Mouse (Mus musculus): ENCODE measurements around the gene 4930564D02Rik. TPM values are rescaled to one million over a fixed set of nuclear protein-coding genes. Genes with fewer than 3 reads are reported as not detected.

4930564D02Rik gene
- not detected in 2 replicates for polyA plus RNA-seq (2014; fragmentation: Nextera tagmentation; extraction: Ambion mirVana)

DNA sequence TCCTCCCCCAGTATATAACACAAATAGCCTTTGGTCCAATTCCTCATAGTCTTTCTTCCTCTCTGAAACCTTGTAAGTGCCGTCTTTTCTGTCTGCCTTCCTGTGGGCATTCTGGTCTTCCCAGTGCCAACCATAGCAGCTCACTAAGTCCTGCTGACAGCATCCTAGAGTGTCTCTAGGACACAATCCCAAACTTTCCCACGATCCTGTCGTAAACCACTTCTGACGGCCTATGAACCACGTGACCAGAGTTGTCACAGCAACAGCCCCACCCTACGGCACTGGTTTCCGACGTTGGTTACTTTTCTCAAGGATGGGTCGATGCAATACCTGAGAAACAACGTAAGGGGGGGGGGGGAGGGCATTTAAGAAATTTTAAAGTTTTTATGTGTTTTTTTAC is at the start of gene 4930564D02Rik:
Gene 4930564D02Rik, plus strand, starts transcription at position 301 of the 400 bp plus-strand sequence.
- H3K9me3 ChIP-seq (ENCODE audit: control insufficient read depth, low read length): no peaks in the 10 kb centered on the region
- ATAC-seq (ENCODE audit: insufficient number of reproducible peaks, low FRiP score, low TSS enrichment, low read depth): no peak
- H3K36me3 ChIP-seq (ENCODE audit: control insufficient read depth, insufficient read depth, low read length): no peaks in the 10 kb centered on the region
- H3K4me1 ChIP-seq (ENCODE audit: control insufficient read depth, insufficient read depth, low read length): peaks cover 7% of the 10 kb centered on the region; the same call in 1 of the 2 replicates
- no peak within 1 kb of the TSS for H3K4me2 ChIP-seq (ENCODE audit: low read depth, severe bottlenecking)
- no peak for DNase-seq (ENCODE audit: low spot score)
- no peak within 1 kb of the TSS for H3K9ac ChIP-seq (ENCODE audit: low read length)
- no peak within 1 kb of the TSS for H3K27ac ChIP-seq (replicated peaks; ENCODE audit: low read depth, low read length)
- no peaks in the 10 kb centered on the region for H3K27me3 ChIP-seq (ENCODE audit: control insufficient read depth, insufficient read depth, low read length)
- no peak within 1 kb of the TSS for H3K4me3 ChIP-seq (ENCODE audit: low read depth, low read length)
- WGBS: 78% methylated on average over 10 of the region's 10 CpGs

GRCm38 (mm10) chr3:105017314-105017713 is 49.3 kb upstream of the 4930564D02Rik start:
- DNase-seq (ENCODE audit: low spot score): no peak
- no peak overlapping the region for H3K4me2 ChIP-seq (ENCODE audit: low read depth, severe bottlenecking)
- H3K36me3 ChIP-seq (ENCODE audit: control insufficient read depth, insufficient read depth, low read length): 0 out of 2 replicates have a peak, but pooled peaks cover 2% of the 10 kb centered on the region
- WGBS: 89% methylated on average over 8 of the region's 8 CpGs
- no peak overlapping the region for H3K4me3 ChIP-seq (ENCODE audit: low read depth, low read length)
- H3K4me1 ChIP-seq (ENCODE audit: control insufficient read depth, insufficient read depth, low read length): no peaks in the 10 kb centered on the region
- no peaks in the 10 kb centered on the region for H3K9me3 ChIP-seq (ENCODE audit: control insufficient read depth, low read length)
- no peaks in the 10 kb centered on the region for H3K27me3 ChIP-seq (ENCODE audit: control insufficient read depth, insufficient read depth, low read length)
- H3K27ac ChIP-seq (replicated peaks; ENCODE audit: low read depth, low read length): no peak overlapping the region
- no peak for ATAC-seq (ENCODE audit: insufficient number of reproducible peaks, low FRiP score, low TSS enrichment, low read depth)
- no peak overlapping the region for H3K9ac ChIP-seq (ENCODE audit: low read length)

DNA sequence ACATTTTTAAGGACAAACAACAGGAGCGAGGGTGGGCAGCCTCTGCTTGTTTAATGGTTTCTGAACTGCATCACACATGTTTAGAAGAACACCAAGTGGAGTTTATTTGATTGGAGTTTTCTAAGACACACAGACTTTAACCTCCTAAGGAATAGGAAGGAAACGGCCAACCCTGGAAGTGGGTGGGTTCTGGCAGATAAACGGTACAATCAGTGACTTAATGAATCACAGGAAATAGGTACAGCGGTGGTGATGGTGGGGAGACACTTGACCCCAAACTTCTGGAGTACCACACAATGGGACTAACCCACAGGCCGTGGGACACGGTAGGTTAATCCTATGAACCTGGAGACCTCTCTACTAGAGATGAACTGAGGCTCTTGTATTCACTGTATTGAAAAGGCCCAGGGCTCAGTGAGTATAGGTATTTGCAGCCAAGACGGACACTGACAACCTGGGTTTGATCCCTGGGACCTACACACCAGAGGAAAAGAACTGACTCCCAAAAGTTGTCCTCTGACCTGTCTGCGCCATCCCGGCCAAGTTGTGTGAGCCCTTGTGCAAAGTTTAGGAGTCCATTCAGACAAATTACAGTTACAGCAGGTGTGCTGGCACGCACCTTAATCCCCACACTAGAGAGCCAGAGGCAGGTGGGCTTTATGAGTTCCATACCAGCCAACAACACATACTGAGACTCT is 48.4 kb upstream of the 4930564D02Rik start:
- H3K9me3 ChIP-seq (ENCODE audit: control insufficient read depth, low read length): no peaks in the 10 kb centered on the region
- H3K9ac ChIP-seq (ENCODE audit: low read length): no peak overlapping the region
- no peak overlapping the region for H3K4me3 ChIP-seq (ENCODE audit: low read depth, low read length)
- ATAC-seq (ENCODE audit: insufficient number of reproducible peaks, low FRiP score, low TSS enrichment, low read depth) (no peak), DNase-seq (ENCODE audit: low spot score) (no peak)
- no peak overlapping the region for H3K27ac ChIP-seq (replicated peaks; ENCODE audit: low read depth, low read length)
- H3K27me3 ChIP-seq (ENCODE audit: control insufficient read depth, insufficient read depth, low read length): no peaks in the 10 kb centered on the region
- 87% methylated on average over 10 of the region's 10 CpGs for WGBS
- H3K4me2 ChIP-seq (ENCODE audit: low read depth, severe bottlenecking): no peak overlapping the region
- H3K4me1 ChIP-seq (ENCODE audit: control insufficient read depth, insufficient read depth, low read length): no peaks in the 10 kb centered on the region
- H3K36me3 ChIP-seq (ENCODE audit: control insufficient read depth, insufficient read depth, low read length): 0 out of 2 replicates have a peak, but pooled peaks cover 2% of the 10 kb centered on the region

DNA sequence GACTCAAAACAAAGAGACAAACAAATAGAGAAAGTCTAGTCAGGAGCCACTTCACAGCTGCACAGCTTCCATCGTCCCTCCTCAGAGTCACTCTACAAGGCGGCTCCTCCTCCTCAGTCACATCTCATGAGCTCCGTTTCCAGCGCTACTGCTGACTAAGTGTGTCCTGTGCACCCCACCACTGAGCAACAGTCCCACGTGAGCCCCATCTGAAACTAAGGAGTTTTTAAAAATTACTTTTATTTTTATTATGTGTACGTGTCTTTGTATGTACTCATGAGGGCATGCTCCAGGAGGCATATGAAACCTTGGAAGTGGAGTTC is 47.9 kb upstream of the 4930564D02Rik start:
- 88% methylated on average over 6 of the region's 6 CpGs for WGBS
- Histone ChIP-seq H3K4me2 (ENCODE audit: low read depth, severe bottlenecking) (no peak overlapping the region), H3K9me3 (ENCODE audit: control insufficient read depth, low read length) (no peaks in the 10 kb centered on the region), H3K4me1 (ENCODE audit: control insufficient read depth, insufficient read depth, low read length) (no peaks in the 10 kb centered on the region), H3K27me3 (ENCODE audit: control insufficient read depth, insufficient read depth, low read length) (no peaks in the 10 kb centered on the region), H3K27ac (replicated peaks; ENCODE audit: low read depth, low read length) (no peak overlapping the region), H3K36me3 (ENCODE audit: control insufficient read depth, insufficient read depth, low read length) (0 out of 2 replicates have a peak, but pooled peaks cover 2% of the 10 kb centered on the region), H3K9ac (ENCODE audit: low read length) (no peak overlapping the region), H3K4me3 (ENCODE audit: low read depth, low read length) (no peak overlapping the region)
- DNase-seq (ENCODE audit: low spot score): no peak
- ATAC-seq (ENCODE audit: insufficient number of reproducible peaks, low FRiP score, low TSS enrichment, low read depth): no peak

DNA sequence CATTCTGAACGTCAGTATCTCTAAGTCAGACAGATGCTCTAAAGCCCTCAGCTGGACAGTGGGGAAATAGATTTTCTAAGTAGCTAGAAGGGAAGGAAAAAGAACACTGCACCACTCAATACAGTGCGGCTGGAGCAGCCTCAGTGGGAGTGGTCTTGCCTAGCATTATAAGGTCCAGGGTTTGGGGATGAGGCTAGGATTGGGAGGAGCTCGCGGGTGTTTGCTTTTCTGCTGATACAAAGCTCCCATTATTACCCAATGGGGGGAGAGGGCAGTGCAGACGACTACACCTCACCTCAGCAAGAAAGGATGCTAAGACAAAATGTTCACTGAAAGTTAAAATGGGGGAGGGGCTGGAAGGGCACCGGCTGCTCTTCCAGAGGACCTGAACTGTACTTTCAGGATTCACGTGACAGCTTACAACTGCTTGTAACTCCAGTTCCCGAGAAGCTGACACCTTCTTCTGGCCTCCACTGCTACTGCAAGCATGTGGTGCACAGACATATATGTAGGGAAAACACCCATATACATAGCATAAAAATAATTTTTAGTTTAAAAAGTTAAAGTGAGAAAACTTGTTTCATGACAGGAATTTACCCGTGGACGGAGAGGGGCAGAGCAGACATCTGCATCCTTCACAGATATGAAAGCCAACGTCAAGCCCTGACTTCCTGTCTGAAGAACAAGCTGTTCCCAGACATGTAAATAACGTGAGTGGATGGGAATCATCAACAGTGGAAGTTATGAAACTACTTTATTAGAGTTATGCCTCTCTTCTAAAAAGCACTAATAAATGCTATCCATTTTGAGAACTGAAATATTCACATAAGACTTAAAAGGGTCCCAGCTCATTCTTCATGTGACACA is 46.6 kb upstream of the 4930564D02Rik start:
- Histone ChIP-seq H3K9me3 (ENCODE audit: control insufficient read depth, low read length) (no peaks in the 10 kb centered on the region), H3K36me3 (ENCODE audit: control insufficient read depth, insufficient read depth, low read length) (0 out of 2 replicates have a peak, but pooled peaks cover 2% of the 10 kb centered on the region), H3K4me3 (ENCODE audit: low read depth, low read length) (no peak overlapping the region), H3K4me2 (ENCODE audit: low read depth, severe bottlenecking) (no peak overlapping the region), H3K27ac (replicated peaks; ENCODE audit: low read depth, low read length) (no peak overlapping the region), H3K27me3 (ENCODE audit: control insufficient read depth, insufficient read depth, low read length) (no peaks in the 10 kb centered on the region), H3K4me1 (ENCODE audit: control insufficient read depth, insufficient read depth, low read length) (no peaks in the 10 kb centered on the region), H3K9ac (ENCODE audit: low read length) (no peak overlapping the region)
- DNase-seq (ENCODE audit: low spot score): no peak
- WGBS: 61% methylated on average over 12 of the region's 12 CpGs
- no peak for ATAC-seq (ENCODE audit: insufficient number of reproducible peaks, low FRiP score, low TSS enrichment, low read depth)

- WGBS: 88% methylated on average over 10 of the region's 10 CpGs
- no peaks in the 10 kb centered on the region for H3K27me3 ChIP-seq (ENCODE audit: control insufficient read depth, insufficient read depth, low read length)
- H3K4me1 ChIP-seq (ENCODE audit: control insufficient read depth, insufficient read depth, low read length): no peaks in the 10 kb centered on the region
- H3K9ac ChIP-seq (ENCODE audit: low read length): no peak overlapping the region
- no peak overlapping the region for H3K4me3 ChIP-seq (ENCODE audit: low read depth, low read length)
- peaks cover 3% of the 10 kb centered on the region; the same call in 1 of the 2 replicates for H3K36me3 ChIP-seq (ENCODE audit: control insufficient read depth, insufficient read depth, low read length)
- no peak overlapping the region for H3K4me2 ChIP-seq (ENCODE audit: low read depth, severe bottlenecking)
- no peak for ATAC-seq (ENCODE audit: insufficient number of reproducible peaks, low FRiP score, low TSS enrichment, low read depth)
- no peak overlapping the region for H3K27ac ChIP-seq (replicated peaks; ENCODE audit: low read depth, low read length)
- no peaks in the 10 kb centered on the region for H3K9me3 ChIP-seq (ENCODE audit: control insufficient read depth, low read length)
- DNase-seq (ENCODE audit: low spot score): no peak
These were observed 43.2 kb upstream of the 4930564D02Rik start for GRCm38 (mm10) chr3:105023371-105024005.

DNA sequence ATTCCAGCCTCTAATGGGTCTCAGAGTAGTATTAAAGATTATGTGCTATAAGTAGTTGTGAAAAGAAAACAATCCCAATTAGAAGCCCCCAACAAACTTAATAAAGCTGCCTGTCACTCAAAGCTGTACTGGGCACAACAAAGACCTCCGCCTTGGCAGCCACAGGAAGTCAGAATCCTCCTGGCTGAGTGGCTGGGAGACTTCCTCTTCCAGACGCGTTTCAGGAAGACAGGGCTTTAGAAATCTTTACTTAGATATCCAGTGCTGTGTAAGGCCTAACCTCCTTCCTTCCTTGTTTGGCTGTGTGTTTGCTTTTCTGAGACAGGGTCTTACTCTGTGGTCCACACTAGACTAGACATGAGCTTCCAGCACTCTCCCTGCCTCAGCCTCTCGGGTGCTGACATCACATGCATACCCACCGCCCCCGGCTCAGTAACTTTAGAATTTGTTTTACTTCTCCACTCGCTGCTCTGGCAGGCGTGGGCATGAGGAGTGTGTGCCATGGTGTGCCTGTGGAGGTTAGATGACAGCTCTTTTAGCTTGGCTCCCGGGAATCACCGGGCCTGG is 30.3 kb upstream of the 4930564D02Rik start:
- Histone ChIP-seq H3K27me3 (ENCODE audit: control insufficient read depth, insufficient read depth, low read length) (no peaks in the 10 kb centered on the region), H3K36me3 (ENCODE audit: control insufficient read depth, insufficient read depth, low read length) (peaks cover 7% of the 10 kb centered on the region), H3K27ac (replicated peaks; ENCODE audit: low read depth, low read length) (no peak overlapping the region), H3K9me3 (ENCODE audit: control insufficient read depth, low read length) (no peaks in the 10 kb centered on the region), H3K9ac (ENCODE audit: low read length) (no peak overlapping the region), H3K4me1 (ENCODE audit: control insufficient read depth, insufficient read depth, low read length) (peaks cover 6% of the 10 kb centered on the region; the same call in 1 of the 2 replicates), H3K4me3 (ENCODE audit: low read depth, low read length) (no peak overlapping the region), H3K4me2 (ENCODE audit: low read depth, severe bottlenecking) (no peak overlapping the region)
- ATAC-seq (ENCODE audit: insufficient number of reproducible peaks, low FRiP score, low TSS enrichment, low read depth): no peak
- DNase-seq (ENCODE audit: low spot score): no peak
- WGBS: 84% methylated on average over 10 of the region's 10 CpGs

GRCm38 (mm10) chr3:105037240-105037770 is 29.3 kb upstream of the 4930564D02Rik start:
- Histone ChIP-seq H3K4me2 (ENCODE audit: low read depth, severe bottlenecking) (no peak overlapping the region), H3K27ac (replicated peaks; ENCODE audit: low read depth, low read length) (no peak overlapping the region), H3K27me3 (ENCODE audit: control insufficient read depth, insufficient read depth, low read length) (no peaks in the 10 kb centered on the region), H3K9me3 (ENCODE audit: control insufficient read depth, low read length) (no peaks in the 10 kb centered on the region), H3K9ac (ENCODE audit: low read length) (no peak overlapping the region), H3K4me3 (ENCODE audit: low read depth, low read length) (no peak overlapping the region), H3K36me3 (ENCODE audit: control insufficient read depth, insufficient read depth, low read length) (peaks cover 5% of the 10 kb centered on the region), H3K4me1 (ENCODE audit: control insufficient read depth, insufficient read depth, low read length) (peaks cover 6% of the 10 kb centered on the region; the same call in 1 of the 2 replicates)
- ATAC-seq (ENCODE audit: insufficient number of reproducible peaks, low FRiP score, low TSS enrichment, low read depth): no peak
- DNase-seq (ENCODE audit: low spot score): no peak
- WGBS: 92% methylated on average over 6 of the region's 6 CpGs

Data from limb, embryonic 11.5 days (tissue).